Mouse (Mus musculus) megakaryocyte, embryonic 14.5 days (primary cell): ENCODE data around the gene Mrgpre. TPM values are rescaled to one million over a fixed set of nuclear protein-coding genes. Genes with fewer than 3 reads are reported as not detected.

Source experiments
- H3K27me3 ChIP-seq: replicated peaks from 2 replicates; pipeline ENCODE3; 2012; ENCODE audit warnings: inconsistent platforms
- H3K36me3 ChIP-seq: replicated peaks from 2 replicates; pipeline ENCODE3; 2012; ENCODE audit warnings: low read length, inconsistent platforms, mixed read lengths
- H3K4me1 ChIP-seq: 2 replicates; pipeline ENCODE4 v1.6.1; 2012; ENCODE audit warnings: inconsistent platforms
- H3K4me3 ChIP-seq: replicated peaks from 2 replicates; pipeline ENCODE3; 2012; ENCODE audit warnings: moderate library complexity, mild to moderate bottlenecking, inconsistent platforms
- H3K9me3 ChIP-seq: 2 replicates; pipeline ENCODE4 v1.6.1; 2012; ENCODE audit warnings: inconsistent platforms
- FLI1 ChIP-seq: IDR thresholded peaks from 2 replicates; pipeline ENCODE4 v1.6.1; 2012; ENCODE audit warnings: low read length, inconsistent platforms, mixed read lengths
- GATA1 ChIP-seq: IDR thresholded peaks from 3 replicates; pipeline ENCODE4 v1.6.1; 2012; ENCODE audit warnings: mixed read lengths, low read length, inconsistent platforms, borderline replicate concordance
- polyA plus RNA-seq: library from polyadenylated mRNA; stranded (reverse); fragments of >175 nt; gene quantifications from 2 replicates; pipeline ENCODE4 v1.2.3, GENCODE M21; 2012; ENCODE audit warnings: low replicate concordance; ENCODE audit not compliant: insufficient read depth

Mrgpre gene
- polyA plus RNA-seq, 1 experiment = 0.46 TPM

DNA sequence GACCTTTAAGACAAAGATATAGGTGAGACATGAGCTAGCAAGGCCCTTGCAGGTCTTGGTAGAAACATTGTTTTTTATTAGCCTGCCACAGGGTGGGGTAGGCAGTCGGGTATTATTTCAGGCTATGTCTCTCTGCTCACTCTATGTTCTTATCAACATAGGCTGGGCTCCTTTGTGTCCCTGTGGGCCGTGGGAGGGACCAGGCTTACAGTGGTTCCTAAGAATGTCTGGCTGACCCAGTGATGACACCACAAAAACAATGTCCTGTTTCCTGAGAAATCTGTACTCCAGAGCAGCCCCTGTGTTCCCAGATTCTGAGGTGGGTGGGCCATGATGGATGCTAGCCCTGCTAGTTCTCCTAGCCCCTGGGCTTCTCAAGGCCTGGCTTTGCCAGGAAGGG, 6.9 kb downstream of the Mrgpre start:
- H3K27me3 ChIP-seq = peaks cover 59% of the 10 kb centered on the region
- H3K4me1 ChIP-seq = peaks cover 5% of the 10 kb centered on the region; the same call in 1 of the 2 replicates
- no peak for TF ChIP-seq FLI1
- no peak for TF ChIP-seq GATA1
- H3K4me3 ChIP-seq = no peak overlapping the region
- H3K36me3 ChIP-seq = no peaks in the 10 kb centered on the region
- peaks cover under 1% of the 10 kb centered on the region for H3K9me3 ChIP-seq

DNA sequence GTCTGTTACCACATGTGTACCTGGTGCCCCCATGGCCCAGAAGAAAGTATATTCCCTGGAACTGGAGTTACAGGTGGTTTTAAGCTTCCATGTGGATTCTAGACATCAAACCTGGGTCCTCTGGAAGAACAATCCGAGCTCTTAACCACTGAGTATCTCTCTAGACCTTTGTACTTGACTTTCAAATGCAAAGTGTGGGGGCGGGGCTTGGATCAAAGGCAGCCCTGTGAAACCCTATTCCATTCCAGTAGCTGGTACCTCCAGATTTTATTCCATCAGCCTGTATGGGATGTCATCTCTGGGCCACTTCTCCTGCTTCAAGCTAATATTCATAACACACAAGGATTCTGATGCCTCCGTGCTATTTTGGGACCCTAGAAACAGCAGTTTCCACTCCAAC, 8.2 kb downstream of the Mrgpre start:
- Histone ChIP-seq H3K36me3 (no peaks in the 10 kb centered on the region), H3K4me1 (peaks cover 1% of the 10 kb centered on the region; the same call in 1 of the 2 replicates), H3K4me3 (no peak overlapping the region), H3K27me3 (peaks cover 50% of the 10 kb centered on the region), H3K9me3 (peaks cover 4% of the 10 kb centered on the region)
- TF ChIP-seq FLI1 (no peak), GATA1 (no peak)

- no peak overlapping the region for H3K4me3 ChIP-seq
- H3K9me3 ChIP-seq = peaks cover 4% of the 10 kb centered on the region
- no peak for TF ChIP-seq GATA1
- TF ChIP-seq FLI1 = no peak
- H3K27me3 ChIP-seq = peaks cover 54% of the 10 kb centered on the region
- H3K36me3 ChIP-seq = no peaks in the 10 kb centered on the region
- H3K4me1 ChIP-seq = peaks cover 8% of the 10 kb centered on the region; the same call in 1 of the 2 replicates
Observed at GRCm38 (mm10) chr7:143769461-143769860, 14.8 kb downstream of the Mrgpre start.

DNA sequence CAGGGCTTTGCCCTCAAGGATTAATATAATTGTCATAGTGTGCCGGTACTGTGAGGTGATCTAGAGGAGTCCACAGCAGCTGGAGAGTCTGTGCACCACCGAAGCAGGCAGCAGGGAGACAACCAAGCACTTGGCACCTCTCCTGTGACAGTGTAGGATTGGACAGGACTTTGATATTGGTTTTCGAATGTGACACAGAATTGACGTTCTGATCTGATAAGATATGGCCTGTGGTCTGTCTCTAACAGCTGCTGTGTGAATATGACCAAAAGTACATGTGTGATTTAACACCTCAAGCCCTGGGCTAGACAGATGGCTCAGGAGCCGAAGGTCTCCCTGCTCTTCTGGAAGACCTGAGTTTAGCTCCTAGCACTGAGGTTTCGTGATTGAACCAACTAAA, 16.0 kb downstream of the Mrgpre start:
- H3K9me3 ChIP-seq = peaks cover 4% of the 10 kb centered on the region
- H3K27me3 ChIP-seq = peaks cover 57% of the 10 kb centered on the region
- no peak overlapping the region for H3K4me3 ChIP-seq
- H3K4me1 ChIP-seq = peaks cover 8% of the 10 kb centered on the region; the same call in 1 of the 2 replicates
- TF ChIP-seq GATA1 (no peak), FLI1 (no peak)
- no peaks in the 10 kb centered on the region for H3K36me3 ChIP-seq

DNA sequence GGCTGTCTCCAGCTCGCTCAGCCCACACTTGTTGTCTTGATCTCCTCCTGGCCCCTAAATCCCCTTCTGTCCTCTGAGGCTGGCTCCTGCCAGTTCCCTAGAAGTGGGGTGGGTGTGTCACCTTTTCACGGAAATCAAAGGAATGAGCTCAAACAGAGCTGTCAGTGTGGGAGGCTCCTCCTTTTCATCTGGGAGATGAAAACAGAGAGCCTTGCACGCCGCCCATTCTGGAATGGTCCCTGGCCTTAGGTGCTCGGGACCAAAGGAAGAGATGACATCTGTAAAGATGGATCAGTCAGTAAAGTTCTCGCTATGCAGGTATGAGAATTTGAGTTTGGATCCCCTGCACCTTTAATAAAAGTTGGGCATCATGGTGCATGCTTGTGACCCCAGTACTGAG, 17.4 kb downstream of the Mrgpre start, which contains the start of gene Mrgprg:
Gene Mrgprg, minus strand, starts transcription at position 101 of the 400 bp plus-strand sequence.
- Histone ChIP-seq H3K27me3 (peaks cover 70% of the 10 kb centered on the region), H3K36me3 (no peaks in the 10 kb centered on the region), H3K9me3 (no peaks in the 10 kb centered on the region), H3K4me1 (peaks cover 8% of the 10 kb centered on the region; the same call in 1 of the 2 replicates), H3K4me3 (no peak within 1 kb of the TSS)
- TF ChIP-seq FLI1 (no peak), GATA1 (no peak)

- peaks cover 67% of the 10 kb centered on the region for H3K27me3 ChIP-seq
- H3K4me1 ChIP-seq = peaks cover 5% of the 10 kb centered on the region; the same call in 1 of the 2 replicates
- no peaks in the 10 kb centered on the region for H3K36me3 ChIP-seq
- TF ChIP-seq FLI1 = no peak
- no peak for TF ChIP-seq GATA1
- H3K4me3 ChIP-seq = peak overlapping the region; percentile 24
- no peaks in the 10 kb centered on the region for H3K9me3 ChIP-seq
Observed at GRCm38 (mm10) chr7:143764876-143765530, 19.3 kb downstream of the Mrgpre start.

DNA sequence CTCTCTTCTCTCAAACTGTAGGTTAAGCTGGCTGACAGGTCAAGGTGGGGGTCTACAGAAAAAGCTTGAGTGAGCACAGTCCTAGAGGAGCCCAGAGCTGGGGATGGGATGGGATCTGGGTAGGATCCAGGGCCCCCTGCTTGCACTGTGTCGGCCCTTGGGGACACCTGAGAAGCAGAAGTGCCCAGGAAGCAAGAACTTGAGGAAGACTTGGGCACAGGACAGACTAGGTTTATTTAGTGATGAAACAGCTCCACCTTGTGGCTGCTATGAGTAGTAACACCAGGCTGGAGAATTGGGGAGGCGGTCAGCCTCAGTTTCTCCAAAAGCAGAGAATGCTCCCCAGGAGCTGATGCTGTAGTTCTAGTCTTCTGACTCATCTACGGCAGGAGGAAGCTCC, 20.5 kb downstream of the Mrgpre start:
- TF ChIP-seq GATA1 (no peak), FLI1 (no peak)
- peaks cover 6% of the 10 kb centered on the region; the same call in 1 of the 2 replicates for H3K4me1 ChIP-seq
- peaks cover 71% of the 10 kb centered on the region for H3K27me3 ChIP-seq

GRCm38 (mm10) chr7:143758956-143759355, 25.3 kb downstream of the Mrgpre start:
- peaks cover 36% of the 10 kb centered on the region for H3K4me1 ChIP-seq
- no peak overlapping the region for H3K4me3 ChIP-seq
- no peaks in the 10 kb centered on the region for H3K36me3 ChIP-seq
- no peak for TF ChIP-seq FLI1
- TF ChIP-seq GATA1 = no peak
- peaks cover 69% of the 10 kb centered on the region for H3K27me3 ChIP-seq
- H3K9me3 ChIP-seq = no peaks in the 10 kb centered on the region

More for the DNA sequence above, 20.5 kb downstream of the Mrgpre start:
- H3K36me3 ChIP-seq = no peaks in the 10 kb centered on the region
- no peak overlapping the region for H3K4me3 ChIP-seq
- H3K9me3 ChIP-seq = no peaks in the 10 kb centered on the region

GRCm38 (mm10) chr7:143757696-143758095, 26.6 kb downstream of the Mrgpre start:
- Histone ChIP-seq H3K9me3 (no peaks in the 10 kb centered on the region), H3K4me3 (no peak overlapping the region), H3K36me3 (no peaks in the 10 kb centered on the region), H3K4me1 (peaks cover 36% of the 10 kb centered on the region), H3K27me3 (peaks cover 74% of the 10 kb centered on the region)
- TF ChIP-seq FLI1 (no peak), GATA1 (no peak)

GRCm38 (mm10) chr7:143757027-143757390, 27.3 kb downstream of the Mrgpre start:
- no peaks in the 10 kb centered on the region for H3K9me3 ChIP-seq
- H3K4me1 ChIP-seq = peaks cover 36% of the 10 kb centered on the region
- H3K27me3 ChIP-seq = peaks cover 74% of the 10 kb centered on the region
- TF ChIP-seq GATA1 (no peak), FLI1 (no peak)
- H3K36me3 ChIP-seq = no peaks in the 10 kb centered on the region
- H3K4me3 ChIP-seq = peak overlapping the region; percentile 89
